Mouse (Mus musculus) midbrain, embryonic 12.5 days (tissue): ENCODE measurements at regions not wholly inside any gene's neighbourhood (a gene's known extent, or its start where the extent isn't known, plus 50 kb on each side); places are given as distances from the start of the nearest gene placed in this dataset.

ENCODE experiments used
- ATAC-seq: fragments of 200-750 bp; cut with Nextera tagmentation; 2 replicates; pipeline ENCODE4 v1.8.0; 2017; ENCODE audit warnings: low read depth, moderate TSS enrichment, moderate library complexity; ENCODE audit not compliant: low FRiP score
- H3K27ac ChIP-seq: fragments of 300-500 bp; sonication (generic); replicated peaks from 2 replicates; pipeline ENCODE4 v1.5.1; 2016; ENCODE audit warnings: mild to moderate bottlenecking
- H3K27me3 ChIP-seq: fragments of 300-500 bp; sonication (generic); 2 replicates; pipeline ENCODE4 v1.6.1; 2016; ENCODE audit warnings: mild to moderate bottlenecking
- H3K36me3 ChIP-seq: fragments of 300-500 bp; sonication (generic); 2 replicates; pipeline ENCODE4 v1.6.1; 2016
- H3K4me1 ChIP-seq: fragments of 300-500 bp; sonication (generic); 2 replicates; pipeline ENCODE4 v1.6.1; 2016
- H3K4me2 ChIP-seq: fragments of 300-500 bp; sonication (generic); replicated peaks from 2 replicates; pipeline ENCODE4 v1.6.1; 2016; ENCODE audit warnings: mild to moderate bottlenecking, moderate library complexity
- H3K4me3 ChIP-seq: fragments of 300-500 bp; sonication (generic); 2 replicates; pipeline ENCODE4 v1.5.1; 2016; ENCODE audit warnings: mild to moderate bottlenecking
- H3K9ac ChIP-seq: fragments of 300-500 bp; sonication (generic); replicated peaks from 2 replicates; pipeline ENCODE4 v1.6.1; 2016; ENCODE audit warnings: mild to moderate bottlenecking, moderate library complexity
- H3K9me3 ChIP-seq: fragments of 300-500 bp; sonication (generic); 2 replicates; pipeline ENCODE4 v1.6.1; 2016; ENCODE audit warnings: mild to moderate bottlenecking
- WGBS: fragments of 180-500 bp; shearing (Covaris S2); methylation state at CpG from one replicate; pipeline ENCODE4 v1.1.7; 2016; 5-methylcytosine and 5-hydroxymethylcytosine counted together

GRCm38 (mm10) chr2:166489041-166489872 is 224.4 kb downstream of the Prex1 start:
- 13% methylated on average over 15 of the region's 15 CpGs for WGBS
- Histone ChIP-seq H3K4me2 (no peak overlapping the region), H3K27ac (peak overlapping the region; percentile 85), H3K4me1 (peaks cover 46% of the 10 kb centered on the region), H3K27me3 (no peaks in the 10 kb centered on the region; the same call in 1 of the 2 replicates), H3K36me3 (no peaks in the 10 kb centered on the region), H3K4me3 (no peak overlapping the region), H3K9ac (0 out of 2 replicates have a peak overlapping the region, but pooled peaks have one; percentile 28), H3K9me3 (no peaks in the 10 kb centered on the region)
- ATAC-seq, result peak; percentile 59

- no peak overlapping the region for H3K4me2 ChIP-seq
- no peaks in the 10 kb centered on the region for H3K9me3 ChIP-seq
- no peaks in the 10 kb centered on the region; the same call in 1 of the 2 replicates for H3K27me3 ChIP-seq
- whole genome bisulfite sequencing, result 85% methylated on average over 15 of the region's 15 CpGs
- ATAC-seq, result no peak
- no peaks in the 10 kb centered on the region for H3K36me3 ChIP-seq
- H3K4me1 ChIP-seq, result peaks cover 52% of the 10 kb centered on the region
- peak overlapping the region; percentile 85 for H3K27ac ChIP-seq
- no peak overlapping the region for H3K9ac ChIP-seq
- H3K4me3 ChIP-seq, result no peak overlapping the region
Observed at GRCm38 (mm10) chr2:166487688-166488087, 225.9 kb downstream of the Prex1 start.

- no peak for ATAC-seq
- peaks cover 58% of the 10 kb centered on the region for H3K4me1 ChIP-seq
- H3K27me3 ChIP-seq, result no peaks in the 10 kb centered on the region
- no peaks in the 10 kb centered on the region for H3K9me3 ChIP-seq
- H3K4me3 ChIP-seq, result no peak overlapping the region
- no peaks in the 10 kb centered on the region for H3K36me3 ChIP-seq
- H3K9ac ChIP-seq, result no peak overlapping the region
- H3K27ac ChIP-seq, result no peak overlapping the region
- H3K4me2 ChIP-seq, result no peak overlapping the region
- 86% methylated on average over 4 of the region's 4 CpGs for WGBS
Observed at GRCm38 (mm10) chr2:166485788-166486187, 227.8 kb downstream of the Prex1 start.

- ATAC-seq, result no peak
- H3K9me3 ChIP-seq, result no peaks in the 10 kb centered on the region
- H3K9ac ChIP-seq, result no peak overlapping the region
- H3K4me2 ChIP-seq, result no peak overlapping the region
- no peak overlapping the region for H3K4me3 ChIP-seq
- 85% methylated on average over 6 of the region's 6 CpGs for WGBS
- no peaks in the 10 kb centered on the region for H3K27me3 ChIP-seq
- H3K4me1 ChIP-seq, result peaks cover 54% of the 10 kb centered on the region
- no peaks in the 10 kb centered on the region for H3K36me3 ChIP-seq
- H3K27ac ChIP-seq, result no peak overlapping the region
Observed at GRCm38 (mm10) chr2:166485361-166485760, 228.3 kb downstream of the Prex1 start.

GRCm38 (mm10) chr2:166483617-166484319 is 229.9 kb downstream of the Prex1 start:
- Histone ChIP-seq H3K27me3 (peaks cover 6% of the 10 kb centered on the region; the same call in 1 of the 2 replicates), H3K9ac (no peak overlapping the region), H3K4me2 (no peak overlapping the region), H3K9me3 (no peaks in the 10 kb centered on the region), H3K4me1 (peaks cover 39% of the 10 kb centered on the region), H3K36me3 (no peaks in the 10 kb centered on the region), H3K4me3 (no peak overlapping the region), H3K27ac (no peak overlapping the region)
- 89% methylated on average over 6 of the region's 6 CpGs for WGBS
- no peak for ATAC-seq

GRCm38 (mm10) chr2:166482720-166483616 is 230.7 kb downstream of the Prex1 start:
- WGBS, result 58% methylated on average over 14 of the region's 14 CpGs
- Histone ChIP-seq H3K9ac (no peak overlapping the region), H3K4me3 (no peak overlapping the region), H3K27ac (peak overlapping the region; percentile 42), H3K4me2 (no peak overlapping the region), H3K4me1 (peaks cover 31% of the 10 kb centered on the region), H3K9me3 (no peaks in the 10 kb centered on the region), H3K36me3 (no peaks in the 10 kb centered on the region), H3K27me3 (peaks cover 9% of the 10 kb centered on the region; the same call in 1 of the 2 replicates)
- no peak for ATAC-seq

GRCm38 (mm10) chr2:166481774-166482173 is 231.9 kb downstream of the Prex1 start:
- no peak overlapping the region for H3K9ac ChIP-seq
- H3K4me3 ChIP-seq, result no peak overlapping the region
- H3K27me3 ChIP-seq, result peaks cover 9% of the 10 kb centered on the region; the same call in 1 of the 2 replicates
- H3K4me2 ChIP-seq, result no peak overlapping the region
- 89% methylated on average over 7 of the region's 7 CpGs for WGBS
- ATAC-seq, result no peak
- peaks cover 19% of the 10 kb centered on the region; the same call in 1 of the 2 replicates for H3K4me1 ChIP-seq
- H3K36me3 ChIP-seq, result no peaks in the 10 kb centered on the region
- no peaks in the 10 kb centered on the region for H3K9me3 ChIP-seq
- no peak overlapping the region for H3K27ac ChIP-seq

- 88% methylated on average over 6 of the region's 6 CpGs for WGBS
- H3K4me2 ChIP-seq, result no peak overlapping the region
- H3K9ac ChIP-seq, result no peak overlapping the region
- H3K4me3 ChIP-seq, result no peak overlapping the region
- H3K27ac ChIP-seq, result no peak overlapping the region
- peaks cover 14% of the 10 kb centered on the region; the same call in 1 of the 2 replicates for H3K4me1 ChIP-seq
- no peak for ATAC-seq
- peaks cover 9% of the 10 kb centered on the region; the same call in 1 of the 2 replicates for H3K27me3 ChIP-seq
- H3K9me3 ChIP-seq, result no peaks in the 10 kb centered on the region
- H3K36me3 ChIP-seq, result no peaks in the 10 kb centered on the region
Observed at GRCm38 (mm10) chr2:166481362-166481761, 232.3 kb downstream of the Prex1 start.

GRCm38 (mm10) chr2:166480883-166481282 is 232.7 kb downstream of the Prex1 start:
- no peak overlapping the region for H3K9ac ChIP-seq
- no peaks in the 10 kb centered on the region for H3K9me3 ChIP-seq
- 0 out of 2 replicates have a peak, but pooled peaks have one; percentile 12 for ATAC-seq
- H3K36me3 ChIP-seq, result no peaks in the 10 kb centered on the region
- 67% methylated on average over 5 of the region's 5 CpGs for WGBS
- H3K4me1 ChIP-seq, result peaks cover 14% of the 10 kb centered on the region; the same call in 1 of the 2 replicates
- H3K4me3 ChIP-seq, result no peak overlapping the region
- no peak overlapping the region for H3K27ac ChIP-seq
- H3K4me2 ChIP-seq, result no peak overlapping the region
- peaks cover 9% of the 10 kb centered on the region; the same call in 1 of the 2 replicates for H3K27me3 ChIP-seq

GRCm38 (mm10) chr2:166476953-166477352 is 236.7 kb downstream of the Prex1 start:
- Histone ChIP-seq H3K27ac (no peak overlapping the region), H3K27me3 (peaks cover 14% of the 10 kb centered on the region), H3K36me3 (no peaks in the 10 kb centered on the region), H3K9ac (no peak overlapping the region), H3K4me3 (no peak overlapping the region), H3K4me1 (peaks cover 15% of the 10 kb centered on the region; the same call in 1 of the 2 replicates), H3K4me2 (no peak overlapping the region), H3K9me3 (no peaks in the 10 kb centered on the region)
- 88% methylated on average over 6 of the region's 6 CpGs for WGBS
- no peak for ATAC-seq

- H3K9me3 ChIP-seq, result no peaks in the 10 kb centered on the region
- H3K9ac ChIP-seq, result no peak overlapping the region
- H3K27ac ChIP-seq, result no peak overlapping the region
- no peak for ATAC-seq
- no peaks in the 10 kb centered on the region for H3K36me3 ChIP-seq
- WGBS, result 73% methylated on average over 4 of the region's 4 CpGs
- H3K27me3 ChIP-seq, result peaks cover 14% of the 10 kb centered on the region
- no peak overlapping the region for H3K4me2 ChIP-seq
- H3K4me3 ChIP-seq, result no peak overlapping the region
- H3K4me1 ChIP-seq, result peaks cover 16% of the 10 kb centered on the region
Observed at GRCm38 (mm10) chr2:166475624-166476023, 238.0 kb downstream of the Prex1 start.
